Mouse (Mus musculus) midbrain, embryonic 15.5 days (tissue): ENCODE results near the gene Vps13d. TPM values are rescaled to one million over a fixed set of nuclear protein-coding genes. Genes with fewer than 3 reads are reported as not detected.
A peak's percentile ranks its signal among the peaks of the same experiment; 100 is the strongest.

Experiments
- ATAC-seq: fragments of 200-750 bp; cut with Nextera tagmentation; replicated peaks from 2 replicates; pipeline ENCODE4 v1.8.0; 2017; ENCODE audit warnings: moderate TSS enrichment
- H3K27ac ChIP-seq: fragments of 300-500 bp; sonication (generic); 2 replicates; pipeline ENCODE4 v1.5.1; 2015; ENCODE audit warnings: mild to moderate bottlenecking, inconsistent platforms
- H3K27me3 ChIP-seq: fragments of 300-500 bp; sonication (generic); replicated peaks from 2 replicates; pipeline ENCODE4 v1.6.1; 2015; ENCODE audit warnings: inconsistent platforms
- H3K36me3 ChIP-seq: fragments of 300-500 bp; sonication (generic); replicated peaks from 2 replicates; pipeline ENCODE4 v1.6.1; 2015; ENCODE audit warnings: inconsistent platforms
- H3K4me1 ChIP-seq: fragments of 300-500 bp; sonication (generic); 2 replicates; pipeline ENCODE4 v1.6.1; 2015; ENCODE audit warnings: inconsistent platforms
- H3K4me2 ChIP-seq: fragments of 300-500 bp; sonication (generic); 2 replicates; pipeline ENCODE4 v1.6.1; 2015; ENCODE audit warnings: inconsistent platforms, mild to moderate bottlenecking, moderate library complexity
- H3K4me3 ChIP-seq: fragments of 300-500 bp; sonication (generic); 2 replicates; pipeline ENCODE4 v1.5.1; 2015; ENCODE audit warnings: mild to moderate bottlenecking, inconsistent platforms
- H3K9ac ChIP-seq: fragments of 300-500 bp; sonication (generic); 2 replicates; pipeline ENCODE4 v1.6.1; 2015; ENCODE audit warnings: mild to moderate bottlenecking, inconsistent platforms
- H3K9me3 ChIP-seq: fragments of 300-500 bp; sonication (generic); 2 replicates; pipeline ENCODE4 v1.6.1; 2016; ENCODE audit warnings: inconsistent platforms
- WGBS: fragments of 180-500 bp; shearing (Covaris S2); methylation state at CpG from one replicate; pipeline ENCODE4 v1.1.7; 2015; ENCODE audit warnings: mixed read lengths; 5-methylcytosine and 5-hydroxymethylcytosine counted together
- polyA plus RNA-seq: library from polyadenylated mRNA; unstranded; fragments of >200 nt; fragmentation: Nextera tagmentation; extraction: Ambion mirVana; gene quantifications from 2 replicates; pipeline ENCODE4 v1.2.1, GENCODE M21; 2015

The Vps13d gene
- polyA plus RNA-seq, 1 experiment from 2014 or later: 9.6 TPM

GRCm38 (mm10) chr4:145130772-145131171 lies 64.0 kb downstream of the Vps13d start:
- peaks cover 64% of the 10 kb centered on the region for H3K36me3 ChIP-seq
- H3K4me1 ChIP-seq: no peaks in the 10 kb centered on the region
- 88% methylated on average over 1 of the region's 1 CpGs for WGBS
- no peaks in the 10 kb centered on the region for H3K9me3 ChIP-seq
- H3K27ac ChIP-seq: no peak overlapping the region
- H3K27me3 ChIP-seq: no peaks in the 10 kb centered on the region
- H3K9ac ChIP-seq: no peak overlapping the region
- H3K4me2 ChIP-seq: no peak overlapping the region
- no peak for ATAC-seq
- no peak overlapping the region for H3K4me3 ChIP-seq

- H3K4me1 ChIP-seq: no peaks in the 10 kb centered on the region
- H3K4me3 ChIP-seq: no peak overlapping the region
- H3K36me3 ChIP-seq: peaks cover 70% of the 10 kb centered on the region
- H3K27me3 ChIP-seq: no peaks in the 10 kb centered on the region
- H3K27ac ChIP-seq: no peak overlapping the region
- H3K9me3 ChIP-seq: no peaks in the 10 kb centered on the region
- ATAC-seq: no peak
- no peak overlapping the region for H3K4me2 ChIP-seq
- H3K9ac ChIP-seq: no peak overlapping the region
Observed at GRCm38 (mm10) chr4:145129956-145130548, 64.8 kb downstream of the Vps13d start.

- Histone ChIP-seq H3K4me2 (no peak overlapping the region), H3K4me1 (no peaks in the 10 kb centered on the region), H3K4me3 (no peak overlapping the region), H3K27ac (no peak overlapping the region), H3K9me3 (no peaks in the 10 kb centered on the region), H3K27me3 (no peaks in the 10 kb centered on the region), H3K9ac (no peak overlapping the region), H3K36me3 (peaks cover 57% of the 10 kb centered on the region)
- no peak for ATAC-seq
- 79% methylated on average over 4 of the region's 4 CpGs for WGBS
Observed at GRCm38 (mm10) chr4:145125463-145126220, 69.2 kb downstream of the Vps13d start.

GRCm38 (mm10) chr4:145124419-145124818 lies 70.4 kb downstream of the Vps13d start:
- no peak overlapping the region for H3K4me2 ChIP-seq
- no peak overlapping the region for H3K4me3 ChIP-seq
- H3K9me3 ChIP-seq: no peaks in the 10 kb centered on the region
- H3K27ac ChIP-seq: no peak overlapping the region
- no peak overlapping the region for H3K9ac ChIP-seq
- no peaks in the 10 kb centered on the region for H3K4me1 ChIP-seq
- peaks cover 59% of the 10 kb centered on the region for H3K36me3 ChIP-seq
- H3K27me3 ChIP-seq: no peaks in the 10 kb centered on the region
- no peak for ATAC-seq
- WGBS: 79% methylated on average over 4 of the region's 4 CpGs

- Histone ChIP-seq H3K4me2 (no peak overlapping the region), H3K27me3 (no peaks in the 10 kb centered on the region), H3K4me1 (no peaks in the 10 kb centered on the region), H3K4me3 (no peak overlapping the region), H3K27ac (no peak overlapping the region), H3K9ac (no peak overlapping the region), H3K36me3 (peaks cover 66% of the 10 kb centered on the region), H3K9me3 (no peaks in the 10 kb centered on the region)
- WGBS: 53% methylated on average over 4 of the region's 4 CpGs
- no peak for ATAC-seq
Observed at GRCm38 (mm10) chr4:145111641-145112040, 83.2 kb downstream of the Vps13d start.

- H3K27ac ChIP-seq: no peak overlapping the region
- no peaks in the 10 kb centered on the region for H3K4me1 ChIP-seq
- H3K4me2 ChIP-seq: no peak overlapping the region
- no peak overlapping the region for H3K9ac ChIP-seq
- no peak overlapping the region for H3K4me3 ChIP-seq
- no peaks in the 10 kb centered on the region for H3K9me3 ChIP-seq
- H3K36me3 ChIP-seq: peaks cover 67% of the 10 kb centered on the region
- no peak for ATAC-seq
- 89% methylated on average over 6 of the region's 6 CpGs for WGBS
- H3K27me3 ChIP-seq: no peaks in the 10 kb centered on the region
Observed at GRCm38 (mm10) chr4:145110736-145111135, 84.1 kb downstream of the Vps13d start.

- no peak overlapping the region for H3K9ac ChIP-seq
- peaks cover 58% of the 10 kb centered on the region for H3K36me3 ChIP-seq
- H3K27ac ChIP-seq: no peak overlapping the region
- H3K4me1 ChIP-seq: 0 out of 2 replicates have a peak, but pooled peaks cover 5% of the 10 kb centered on the region
- H3K27me3 ChIP-seq: no peaks in the 10 kb centered on the region
- H3K4me2 ChIP-seq: no peak overlapping the region
- no peaks in the 10 kb centered on the region for H3K9me3 ChIP-seq
- no peak for ATAC-seq
- H3K4me3 ChIP-seq: no peak overlapping the region
- WGBS: 88% methylated on average over 6 of the region's 6 CpGs
Observed at GRCm38 (mm10) chr4:145106796-145107195, 88.0 kb downstream of the Vps13d start.

DNA sequence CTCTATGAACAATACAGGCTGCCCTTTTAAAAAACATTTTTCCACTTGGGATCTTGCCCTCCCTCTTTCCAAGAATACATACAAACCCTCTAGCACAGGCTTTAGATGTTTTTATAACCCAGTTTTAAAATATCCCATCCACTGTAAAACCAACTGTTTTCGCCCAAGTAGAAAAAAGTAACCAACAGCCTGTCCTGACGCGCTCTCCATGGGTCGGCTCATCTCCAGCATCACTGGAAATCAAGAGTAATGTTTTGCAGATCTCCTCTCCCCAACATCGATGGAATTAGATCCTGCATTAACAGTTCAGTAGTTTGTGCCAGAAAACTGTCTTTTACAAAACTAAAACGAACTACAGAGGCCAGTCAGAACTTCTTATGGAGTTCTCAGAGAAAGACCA lies 89.5 kb downstream of the Vps13d start:
- no peak for ATAC-seq
- no peak overlapping the region for H3K27ac ChIP-seq

GRCm38 (mm10) chr4:145104917-145105316 lies 89.9 kb downstream of the Vps13d start:
- Histone ChIP-seq H3K36me3 (peaks cover 46% of the 10 kb centered on the region), H3K27me3 (no peaks in the 10 kb centered on the region), H3K4me1 (0 out of 2 replicates have a peak, but pooled peaks cover 5% of the 10 kb centered on the region), H3K9ac (no peak overlapping the region), H3K9me3 (no peaks in the 10 kb centered on the region), H3K4me2 (no peak overlapping the region), H3K4me3 (no peak overlapping the region), H3K27ac (0 out of 2 replicates have a peak overlapping the region, but pooled peaks have one; percentile 1)
- WGBS: 14% methylated on average over 2 of the region's 2 CpGs
- peak; percentile 77 for ATAC-seq

More for the DNA sequence above, 89.5 kb downstream of the Vps13d start:
- 0 out of 2 replicates have a peak, but pooled peaks cover 5% of the 10 kb centered on the region for H3K4me1 ChIP-seq
- H3K9me3 ChIP-seq: no peaks in the 10 kb centered on the region
- H3K4me3 ChIP-seq: no peak overlapping the region
- H3K36me3 ChIP-seq: peaks cover 50% of the 10 kb centered on the region
- H3K27me3 ChIP-seq: no peaks in the 10 kb centered on the region
- H3K9ac ChIP-seq: no peak overlapping the region
- H3K4me2 ChIP-seq: no peak overlapping the region
- 39% methylated on average over 6 of the region's 6 CpGs for WGBS

GRCm38 (mm10) chr4:145103617-145104016 lies 91.2 kb downstream of the Vps13d start:
- no peak for ATAC-seq
- Histone ChIP-seq H3K4me3 (no peak overlapping the region), H3K4me1 (0 out of 2 replicates have a peak, but pooled peaks cover 5% of the 10 kb centered on the region), H3K36me3 (peaks cover 48% of the 10 kb centered on the region), H3K27me3 (no peaks in the 10 kb centered on the region), H3K9ac (no peak overlapping the region), H3K9me3 (no peaks in the 10 kb centered on the region), H3K4me2 (no peak overlapping the region), H3K27ac (no peak overlapping the region)

- Histone ChIP-seq H3K4me2 (no peak overlapping the region), H3K4me3 (no peak overlapping the region), H3K4me1 (0 out of 2 replicates have a peak, but pooled peaks cover 5% of the 10 kb centered on the region), H3K9me3 (no peaks in the 10 kb centered on the region), H3K36me3 (peaks cover 44% of the 10 kb centered on the region), H3K27ac (no peak overlapping the region), H3K9ac (no peak overlapping the region), H3K27me3 (no peaks in the 10 kb centered on the region)
- WGBS: 82% methylated on average over 6 of the region's 6 CpGs
- no peak for ATAC-seq
Observed at GRCm38 (mm10) chr4:145101823-145102718, 92.7 kb downstream of the Vps13d start.

DNA sequence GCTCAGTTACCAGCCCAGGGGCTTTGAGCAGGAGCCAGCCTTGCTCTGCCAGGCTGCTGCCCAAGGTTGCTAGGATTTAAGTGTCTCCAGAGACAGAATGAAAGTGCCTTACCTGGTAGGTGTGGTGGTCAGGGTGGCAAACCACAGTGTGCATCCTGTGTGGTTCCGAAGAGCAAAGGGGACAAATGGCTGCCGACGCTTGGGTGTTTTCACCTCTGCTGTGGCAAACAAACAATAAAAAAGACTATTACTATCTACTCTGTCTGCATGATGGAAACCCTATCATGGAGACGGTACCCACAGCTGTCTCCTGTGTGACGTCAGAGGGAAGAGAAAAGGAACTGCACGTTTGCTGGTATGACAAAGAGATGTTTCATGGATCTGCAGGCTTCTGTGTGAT lies 95.0 kb downstream of the Vps13d start:
- 97% methylated on average over 6 of the region's 6 CpGs for WGBS
- Histone ChIP-seq H3K27me3 (no peaks in the 10 kb centered on the region), H3K4me2 (no peak overlapping the region), H3K4me3 (no peak overlapping the region), H3K9ac (no peak overlapping the region), H3K36me3 (peaks cover 29% of the 10 kb centered on the region), H3K9me3 (no peaks in the 10 kb centered on the region), H3K4me1 (0 out of 2 replicates have a peak, but pooled peaks cover 2% of the 10 kb centered on the region), H3K27ac (no peak overlapping the region)
- ATAC-seq: no peak
